Mouse (Mus musculus) myocyte (in vitro differentiated cells): ENCODE data around the gene Hist1h2br. TPM values are rescaled to one million over a fixed set of nuclear protein-coding genes. Genes with fewer than 3 reads are reported as not detected.
A peak's percentile ranks its signal among the peaks of the same experiment; 100 is the strongest.
"Not testable (repeated sequence)": the region's sequence is repeated elsewhere in the genome, so short reads cannot be mapped to it uniquely, and the experiment has no call there.

Experiments used
- H3K27me3 ChIP-seq: one replicate; pipeline ENCODE4 v1.6.1; 2011; ENCODE audit not compliant: control insufficient read depth, insufficient read depth, insufficient read length
- H3K36me3 ChIP-seq: one replicate; pipeline ENCODE4 v1.6.1; 2011; ENCODE audit not compliant: control insufficient read depth, insufficient read depth
- H3K4me2 ChIP-seq: one replicate; pipeline ENCODE4 v1.6.1; 2011; ENCODE audit warnings: low read depth, control low read depth
- H3K4me3 ChIP-seq: one replicate; pipeline ENCODE4 v1.5.1; 2011; ENCODE audit warnings: mild to moderate bottlenecking, control low read depth, moderate library complexity
- H3K79me2 ChIP-seq: one replicate; pipeline ENCODE4 v1.6.1; 2011; ENCODE audit not compliant: control insufficient read depth, insufficient read depth
- H3ac ChIP-seq: one replicate; pipeline ENCODE4 v1.6.1; 2011; ENCODE audit not compliant: control insufficient read depth, insufficient read length
- CEBPB ChIP-seq: IDR thresholded peaks from 2 replicates; pipeline ENCODE4 v1.6.1; 2011; ENCODE audit warnings: mild to moderate bottlenecking, moderate library complexity; ENCODE audit not compliant: poor library complexity, insufficient read depth, severe bottlenecking
- E2F4 ChIP-seq: IDR thresholded peaks from one replicate; pipeline ENCODE4 v1.6.1; 2011; ENCODE audit warnings: mild to moderate bottlenecking, control low read depth, moderate library complexity; ENCODE audit not compliant: insufficient read depth
- MAX ChIP-seq: IDR thresholded peaks from one replicate; pipeline ENCODE4 v1.6.1; 2011; ENCODE audit warnings: low read depth, mild to moderate bottlenecking, control low read depth
- MYOD1 ChIP-seq, 3 experiments: IDR thresholded peaks; one replicate each; pipeline ENCODE4 v1.6.1; 2011; ENCODE audit warnings: control low read depth in 2 of 3, low read depth in 2 of 3, mild to moderate bottlenecking in 2 of 3, moderate library complexity in 1 of 3; ENCODE audit not compliant: insufficient read length in 2 of 3, control insufficient read depth in 1 of 3
- MYOG ChIP-seq, 3 experiments: IDR thresholded peaks; one replicate each; pipeline ENCODE4 v1.6.1; 2011; ENCODE audit warnings: control low read depth in 2 of 3, low read depth in 2 of 3, mild to moderate bottlenecking in 2 of 3; ENCODE audit not compliant: insufficient read length in 2 of 3, control insufficient read depth in 1 of 3, insufficient read depth in 1 of 3
- POLR2A ChIP-seq: IDR thresholded peaks from one replicate; pipeline ENCODE4 v1.6.1; 2011; ENCODE audit warnings: low read depth, mild to moderate bottlenecking, control low read depth, moderate library complexity; ENCODE audit not compliant: insufficient read length
- POLR2AphosphoS2 ChIP-seq: IDR thresholded peaks from one replicate; pipeline ENCODE4 v1.6.1; 2011; ENCODE audit warnings: low read depth, control low read depth; ENCODE audit not compliant: insufficient read length
- REST ChIP-seq: IDR thresholded peaks from one replicate; pipeline ENCODE4 v1.6.1; 2011; ENCODE audit warnings: mild to moderate bottlenecking, control low read depth, moderate library complexity; ENCODE audit not compliant: insufficient read depth, insufficient read length
- SRF ChIP-seq: IDR thresholded peaks from one replicate; pipeline ENCODE4 v1.6.1; 2011; ENCODE audit warnings: low read depth; ENCODE audit not compliant: control insufficient read depth, insufficient read length
- TCF12 ChIP-seq: IDR thresholded peaks from one replicate; pipeline ENCODE4 v1.6.1; 2011; ENCODE audit warnings: mild to moderate bottlenecking, control low read depth; ENCODE audit not compliant: poor library complexity, insufficient read depth, severe bottlenecking
- TCF3 ChIP-seq: IDR thresholded peaks from one replicate; pipeline ENCODE4 v1.6.1; 2011; ENCODE audit warnings: low read depth, control low read depth; ENCODE audit not compliant: insufficient read length
- USF1 ChIP-seq: IDR thresholded peaks from one replicate; pipeline ENCODE4 v1.6.1; 2011; ENCODE audit warnings: low read depth, mild to moderate bottlenecking, control low read depth, moderate library complexity
- polyA plus RNA-seq: library from polyadenylated mRNA; unstranded; fragments of >200 nt; fragmentation: generic; extraction: Trizol; gene quantifications from one replicate; pipeline ENCODE4 v1.2.1, GENCODE M21; 2012; ENCODE audit warnings: missing spikeins

The Hist1h2br gene
- polyA plus RNA-seq, 1 experiment, result 71.7 TPM

- Histone ChIP-seq H3K36me3 (no peaks in the 10 kb centered on the region), H3K79me2 (no peaks in the 10 kb centered on the region), H3K27me3 (no peaks in the 10 kb centered on the region), H3K4me2 (no peak overlapping the region), H3K4me3 (no peak overlapping the region), H3ac (no peak overlapping the region)
- TF ChIP-seq SRF (no peak), TCF12 (no peak), MYOG (IDR thresholded peaks at IDR 0.05; ENCODE audit: control insufficient read depth in 1 of 3, insufficient read depth in 1 of 3, insufficient read length in 2 of 3, low read depth in 2 of 3) (no peak), POLR2AphosphoS2 (no peak), E2F4 (no peak), USF1 (no peak), REST (no peak), TCF3 (no peak), POLR2A (no peak), MYOD1 (IDR thresholded peaks at IDR 0.05; ENCODE audit: control insufficient read depth in 1 of 3, insufficient read length in 2 of 3, low read depth in 2 of 3) (no peak), CEBPB (no peak), MAX (no peak)
Observed at GRCm38 (mm10) chr13:21861608-21862007, 28.1 kb downstream of the Hist1h2br start.

GRCm38 (mm10) chr13:21865503-21865902 is 32.0 kb downstream of the Hist1h2br start:
- not testable (repeated sequence) for H3K79me2 ChIP-seq, H3ac ChIP-seq, H3K4me2 ChIP-seq, H3K27me3 ChIP-seq, H3K4me3 ChIP-seq, H3K36me3 ChIP-seq

- Histone ChIP-seq H3K36me3 (no peaks in the 10 kb centered on the region), H3K79me2 (no peaks in the 10 kb centered on the region), H3K27me3 (no peaks in the 10 kb centered on the region), H3K4me3 (no peak overlapping the region), H3ac (no peak overlapping the region), H3K4me2 (no peak overlapping the region)
- TF ChIP-seq REST, result no peak
- no peak for TF ChIP-seq MYOD1 (IDR thresholded peaks at IDR 0.05; ENCODE audit: control insufficient read depth in 1 of 3, insufficient read length in 2 of 3, low read depth in 2 of 3)
- TF ChIP-seq E2F4, result no peak
- TF ChIP-seq POLR2AphosphoS2, result no peak
- no peak for TF ChIP-seq MYOG (IDR thresholded peaks at IDR 0.05; ENCODE audit: control insufficient read depth in 1 of 3, insufficient read depth in 1 of 3, insufficient read length in 2 of 3, low read depth in 2 of 3)
- no peak for TF ChIP-seq TCF3
- no peak for TF ChIP-seq TCF12
- no peak for TF ChIP-seq POLR2A
- TF ChIP-seq USF1, result no peak
- no peak for TF ChIP-seq MAX
- TF ChIP-seq SRF, result no peak
- TF ChIP-seq CEBPB, result no peak
Observed at GRCm38 (mm10) chr13:21880735-21881134, 47.2 kb downstream of the Hist1h2br start.

GRCm38 (mm10) chr13:21881878-21882669 is 48.5 kb downstream of the Hist1h2br start:
- Histone ChIP-seq H3K4me3 (peak overlapping the region; percentile 31), H3K4me2 (peak overlapping the region; percentile 88), H3K79me2 (no peaks in the 10 kb centered on the region), H3ac (no peak overlapping the region), H3K36me3 (no peaks in the 10 kb centered on the region), H3K27me3 (no peaks in the 10 kb centered on the region)
- TF ChIP-seq POLR2A (no peak), MYOD1 (IDR thresholded peaks at IDR 0.05; ENCODE audit: control insufficient read depth in 1 of 3, insufficient read length in 2 of 3, low read depth in 2 of 3) (no peak), TCF3 (no peak), SRF (no peak), POLR2AphosphoS2 (no peak), CEBPB (no peak), TCF12 (no peak), E2F4 (no peak), REST (no peak), MAX (no peak), MYOG (IDR thresholded peaks at IDR 0.05; ENCODE audit: control insufficient read depth in 1 of 3, insufficient read depth in 1 of 3, insufficient read length in 2 of 3, low read depth in 2 of 3) (no peak), USF1 (no peak)
